Mouse (Mus musculus) liver, embryonic 11.5 days (tissue): ENCODE measurements around the gene Gm11639. TPM values are rescaled to one million over a fixed set of nuclear protein-coding genes. Genes with fewer than 3 reads are reported as not detected.

Source experiments
- ATAC-seq: fragments of 200-750 bp; cut with Nextera tagmentation; replicated peaks from 2 replicates; pipeline ENCODE4 v1.8.0; 2017; ENCODE audit warnings: moderate number of reproducible peaks, mild to moderate bottlenecking, moderate TSS enrichment, moderate library complexity; ENCODE audit not compliant: low FRiP score
- DNase-seq: peaks from one replicate; pipeline ENCODE4 v3.0.0-alpha.2; 2017; ENCODE audit warnings: low spot score
- H3K27ac ChIP-seq: fragments of 300-500 bp; sonication (generic); 2 replicates; pipeline ENCODE4 v1.5.1; 2014; ENCODE audit warnings: mild to moderate bottlenecking, low read depth, low read length, control low read depth
- H3K27me3 ChIP-seq: fragments of 300-500 bp; sonication (generic); replicated peaks from 2 replicates; pipeline ENCODE4 v1.6.1; 2014; ENCODE audit warnings: low read length, mixed read lengths; ENCODE audit not compliant: control insufficient read depth, insufficient read depth
- H3K36me3 ChIP-seq: fragments of 300-500 bp; sonication (generic); 2 replicates; pipeline ENCODE4 v1.6.1; 2014; ENCODE audit warnings: mild to moderate bottlenecking, low read length, moderate library complexity, mixed read lengths; ENCODE audit not compliant: control insufficient read depth, insufficient read depth
- H3K4me1 ChIP-seq: fragments of 300-500 bp; sonication (generic); replicated peaks from 2 replicates; pipeline ENCODE4 v1.6.1; 2014; ENCODE audit warnings: low read length, mixed read lengths; ENCODE audit not compliant: control insufficient read depth, insufficient read depth
- H3K4me2 ChIP-seq: fragments of 300-500 bp; sonication (generic); 2 replicates; pipeline ENCODE4 v1.6.1; 2014; ENCODE audit warnings: mild to moderate bottlenecking, control low read depth, moderate library complexity
- H3K4me3 ChIP-seq: fragments of 300-500 bp; sonication (generic); 2 replicates; pipeline ENCODE4 v1.5.1; 2014; ENCODE audit warnings: low read depth, low read length, control low read depth
- H3K9ac ChIP-seq: fragments of 300-500 bp; sonication (generic); 2 replicates; pipeline ENCODE4 v1.6.1; 2014; ENCODE audit warnings: low read depth, low read length, control low read depth
- H3K9me3 ChIP-seq: fragments of 300-500 bp; sonication (generic); 2 replicates; pipeline ENCODE4 v1.6.1; 2016; ENCODE audit warnings: low read length, inconsistent platforms, mixed read lengths; ENCODE audit not compliant: control insufficient read depth
- whole genome bisulfite sequencing: fragments of 180-500 bp; shearing (Covaris S2); extraction: QIAGEN DNeasy Blood & Tissue Kit; methylation state at CpG from one replicate; pipeline ENCODE4 v1.1.7; 2014; 5-methylcytosine and 5-hydroxymethylcytosine counted together
- polyA plus RNA-seq: library from polyadenylated mRNA; unstranded; fragments of >200 nt; fragmentation: Nextera tagmentation; extraction: Ambion mirVana; gene quantifications from 2 replicates; pipeline ENCODE4 v1.2.1, GENCODE M21; 2014

Gene Gm11639
- polyA plus RNA-seq, 1 experiment from 2014 or later: 0.05 TPM

DNA sequence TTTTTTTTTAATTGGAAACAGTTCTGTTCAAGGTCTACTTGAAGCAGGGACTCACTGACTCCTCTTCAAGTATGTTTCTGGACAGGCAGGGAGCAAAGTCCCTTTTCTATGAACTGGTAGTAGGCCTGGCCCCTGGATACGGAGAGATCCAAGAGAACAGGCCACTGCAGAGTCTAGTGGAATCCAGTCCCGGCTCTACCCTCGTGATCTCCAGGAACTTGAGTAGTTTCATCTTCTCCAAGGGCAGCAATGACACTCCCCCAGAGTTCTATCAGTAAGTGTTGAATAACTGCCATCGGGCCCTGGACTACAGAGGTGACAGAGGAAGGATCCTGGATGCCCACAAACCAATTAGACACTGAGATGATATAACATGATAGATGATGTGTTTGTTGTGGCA, 470.4 kb downstream of the Gm11639 start:
- Histone ChIP-seq H3K27ac (no peak overlapping the region), H3K36me3 (no peaks in the 10 kb centered on the region), H3K9ac (no peak overlapping the region), H3K4me3 (no peak overlapping the region), H3K27me3 (no peaks in the 10 kb centered on the region; the same call in 1 of the 2 replicates), H3K4me2 (no peak overlapping the region), H3K9me3 (no peaks in the 10 kb centered on the region), H3K4me1 (peaks cover 42% of the 10 kb centered on the region)
- ATAC-seq: no peak
- no peak for DNase-seq
- WGBS: 60% methylated on average over 4 of the region's 4 CpGs

DNA sequence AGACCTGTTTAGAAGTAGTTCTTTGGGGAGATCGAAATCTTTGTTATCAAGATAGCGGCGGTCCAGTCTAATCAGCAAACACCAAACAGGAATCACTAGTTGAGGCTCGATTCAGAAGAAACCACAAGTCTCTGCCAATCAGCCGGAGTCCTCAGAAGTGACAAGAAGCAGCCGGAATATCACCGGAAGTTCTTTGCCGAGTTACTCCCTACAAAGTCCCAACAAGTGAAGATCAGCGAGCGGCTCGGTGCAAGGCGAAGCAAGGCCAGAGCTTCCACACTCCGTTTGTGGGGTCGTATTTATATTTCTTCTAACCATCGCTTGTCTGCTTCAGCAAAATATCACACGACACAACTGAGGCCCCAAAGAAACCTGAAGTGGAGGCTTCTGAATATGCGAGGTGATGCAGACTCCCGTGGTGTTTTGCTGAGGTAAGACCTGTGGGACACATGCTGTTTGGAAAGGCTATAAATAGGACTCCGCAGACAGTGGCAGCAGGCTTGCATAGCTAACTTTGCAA, 471.3 kb downstream of the Gm11639 start:
- DNase-seq: no peak
- 56% methylated on average over 19 of the region's 19 CpGs for WGBS
- Histone ChIP-seq H3K9me3 (no peaks in the 10 kb centered on the region), H3K36me3 (no peaks in the 10 kb centered on the region), H3K4me1 (peaks cover 33% of the 10 kb centered on the region), H3K27me3 (no peaks in the 10 kb centered on the region; the same call in 1 of the 2 replicates), H3K9ac (peak overlapping the region; percentile 57), H3K27ac (peak overlapping the region; percentile 54), H3K4me3 (peak overlapping the region; percentile 37), H3K4me2 (peak overlapping the region; percentile 36)
- no peak for ATAC-seq

DNA sequence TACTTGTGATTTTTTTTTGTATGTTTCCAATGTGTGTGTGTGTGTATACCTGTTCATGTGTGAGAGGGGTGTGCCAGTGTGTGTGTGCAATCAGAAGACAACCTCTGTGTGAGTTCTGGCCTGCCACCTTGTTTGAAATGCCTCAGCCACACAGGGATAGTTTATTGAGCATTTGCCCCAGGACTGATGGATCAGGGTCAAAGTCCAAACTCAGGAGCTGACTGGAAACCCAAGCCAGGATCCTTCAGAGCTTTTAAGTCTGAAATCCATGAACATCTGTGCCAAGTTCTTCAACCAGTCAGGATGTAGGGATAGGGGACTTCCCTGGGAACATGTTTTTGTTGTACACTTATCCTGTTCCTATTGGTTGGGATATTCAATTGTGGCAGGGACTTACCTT, 472.5 kb downstream of the Gm11639 start:
- no peaks in the 10 kb centered on the region for H3K36me3 ChIP-seq
- H3K27ac ChIP-seq: no peak overlapping the region
- H3K4me2 ChIP-seq: peak overlapping the region; percentile 36
- peaks cover 25% of the 10 kb centered on the region for H3K4me1 ChIP-seq
- peak overlapping the region; percentile 57 for H3K9ac ChIP-seq
- peaks cover 3% of the 10 kb centered on the region; the same call in 1 of the 2 replicates for H3K9me3 ChIP-seq
- H3K27me3 ChIP-seq: no peaks in the 10 kb centered on the region; the same call in 1 of the 2 replicates
- peak overlapping the region; percentile 37 for H3K4me3 ChIP-seq
- DNase-seq (no peak), ATAC-seq (no peak)

DNA sequence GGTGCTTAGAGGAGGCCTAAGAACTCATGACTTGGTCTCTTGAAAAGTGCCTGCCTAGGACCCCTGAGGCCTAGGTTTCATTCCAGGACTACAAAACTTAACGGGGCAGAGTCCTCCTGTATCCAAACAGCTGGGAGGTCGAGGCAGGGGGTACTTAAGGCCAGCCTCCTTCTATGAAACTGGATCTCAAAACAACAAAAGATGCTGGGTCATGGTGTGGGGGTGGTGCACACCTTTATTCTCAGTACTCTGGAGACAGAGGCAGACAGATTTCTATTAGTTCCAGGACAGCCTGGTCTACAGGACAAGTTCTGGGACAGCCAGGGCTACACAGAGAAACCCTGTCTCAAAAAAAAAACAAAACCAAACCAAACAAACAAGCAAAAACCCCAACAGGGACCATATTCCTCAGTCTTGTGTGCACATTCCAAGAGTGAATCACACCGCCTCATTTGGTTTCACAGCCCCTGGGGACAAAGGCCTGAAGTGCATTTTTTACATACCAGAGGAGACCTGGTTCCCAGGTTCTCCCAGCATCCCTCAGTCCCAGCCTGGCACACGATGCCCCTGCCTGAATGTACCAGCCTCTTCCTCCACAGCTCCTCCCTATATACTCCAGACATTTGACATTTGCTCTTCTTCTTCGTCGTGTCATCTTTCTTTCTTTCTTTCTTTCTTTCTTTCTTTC, 474.3 kb downstream of the Gm11639 start:
- ATAC-seq: no peak
- no peaks in the 10 kb centered on the region for H3K36me3 ChIP-seq
- 60% methylated on average over 6 of the region's 6 CpGs for WGBS
- H3K4me2 ChIP-seq: peak overlapping the region; percentile 27; the same call in 1 of the 2 replicates
- H3K4me1 ChIP-seq: peaks cover 14% of the 10 kb centered on the region
- no peak overlapping the region for H3K9ac ChIP-seq
- no peak for DNase-seq
- no peak overlapping the region for H3K27ac ChIP-seq
- H3K27me3 ChIP-seq: peaks cover under 1% of the 10 kb centered on the region
- H3K9me3 ChIP-seq: peaks cover 5% of the 10 kb centered on the region; the same call in 1 of the 2 replicates
- H3K4me3 ChIP-seq: no peak overlapping the region

DNA sequence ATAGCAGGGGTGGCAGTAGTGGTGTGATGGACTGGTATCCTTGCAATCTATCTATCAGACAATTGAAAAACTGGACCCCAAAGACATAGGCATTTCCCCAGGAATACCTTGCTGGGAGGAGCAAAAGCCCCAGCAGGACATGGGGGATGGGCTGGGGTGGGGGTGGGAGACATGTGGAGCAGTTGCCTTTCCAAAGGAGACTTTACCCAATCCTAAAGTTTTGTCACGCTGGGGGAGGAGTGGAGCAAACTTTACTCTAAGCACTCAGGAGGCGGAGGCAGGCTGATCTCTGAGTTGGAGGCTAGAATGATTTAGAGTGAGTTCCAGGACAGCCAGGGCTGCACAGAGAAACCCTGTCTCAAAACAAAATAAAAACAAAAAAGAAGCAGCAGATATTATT, 475.9 kb downstream of the Gm11639 start:
- DNase-seq (no peak), ATAC-seq (no peak)
- no peak overlapping the region for H3K27ac ChIP-seq
- H3K9ac ChIP-seq: no peak overlapping the region
- H3K4me1 ChIP-seq: peaks cover 10% of the 10 kb centered on the region
- H3K4me3 ChIP-seq: no peak overlapping the region
- H3K9me3 ChIP-seq: peaks cover 10% of the 10 kb centered on the region; the same call in 1 of the 2 replicates
- peaks cover 16% of the 10 kb centered on the region for H3K27me3 ChIP-seq
- 82% methylated on average over 2 of the region's 2 CpGs for WGBS
- no peaks in the 10 kb centered on the region; the same call in 1 of the 2 replicates for H3K36me3 ChIP-seq
- H3K4me2 ChIP-seq: no peak overlapping the region

DNA sequence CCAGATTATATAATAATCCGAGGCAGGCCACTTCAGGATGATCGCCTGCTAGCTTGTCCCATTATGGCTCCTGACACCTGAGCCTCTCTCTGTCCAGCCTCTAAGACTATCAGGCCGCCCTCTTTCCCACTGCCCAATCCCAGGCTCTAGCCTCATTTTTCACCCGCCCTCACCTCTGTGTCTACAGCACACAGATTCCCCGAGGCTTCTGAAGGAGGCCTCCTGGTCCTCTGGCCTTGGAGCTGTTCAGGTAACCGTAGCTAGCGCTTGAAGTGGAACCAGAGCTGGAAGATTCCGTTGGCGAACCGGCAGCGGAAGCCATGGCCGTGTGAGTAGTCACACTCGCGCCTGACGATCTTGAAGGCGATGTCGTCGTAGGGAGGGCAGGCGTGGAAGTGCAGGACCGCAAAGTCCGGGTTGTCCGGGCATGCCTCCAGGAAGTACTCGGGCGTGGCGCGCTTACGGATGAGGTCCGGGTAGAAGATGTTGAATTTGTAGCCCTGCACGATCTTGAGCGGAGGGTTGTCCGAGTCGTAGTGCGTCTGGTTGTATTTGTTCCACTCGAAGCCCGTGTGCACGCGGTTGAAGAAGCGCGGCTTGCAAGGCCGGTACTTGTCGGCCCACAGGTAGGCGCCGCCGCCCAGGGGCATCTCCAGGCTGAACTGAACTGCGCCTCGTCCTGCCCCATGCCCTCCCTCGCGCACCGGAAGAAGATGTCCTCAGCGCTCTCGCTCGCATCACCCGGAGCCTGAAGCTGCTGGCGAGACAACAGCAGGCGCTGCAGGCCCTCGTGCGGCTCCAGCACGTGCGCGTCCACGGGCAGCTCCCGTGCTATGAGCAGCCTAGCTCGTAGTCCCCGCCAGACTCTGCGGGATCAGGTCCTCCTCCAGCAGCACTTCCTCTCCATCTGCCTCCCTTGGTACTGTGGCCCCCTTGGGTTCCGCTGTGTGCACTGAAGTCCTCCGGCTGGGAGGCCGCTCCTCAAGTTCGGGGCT, 479.3 kb downstream of the Gm11639 start:
- Histone ChIP-seq H3K9me3 (peaks cover 10% of the 10 kb centered on the region; the same call in 1 of the 2 replicates), H3K27ac (no peak overlapping the region), H3K4me2 (no peak overlapping the region), H3K4me3 (no peak overlapping the region), H3K4me1 (no peaks in the 10 kb centered on the region), H3K9ac (no peak overlapping the region), H3K36me3 (no peaks in the 10 kb centered on the region; the same call in 1 of the 2 replicates), H3K27me3 (peaks cover 20% of the 10 kb centered on the region)
- WGBS: 66% methylated on average over 69 of the region's 69 CpGs
- 0 out of 2 replicates have a peak, but pooled peaks have one; percentile 27 for ATAC-seq
- no peak for DNase-seq

DNA sequence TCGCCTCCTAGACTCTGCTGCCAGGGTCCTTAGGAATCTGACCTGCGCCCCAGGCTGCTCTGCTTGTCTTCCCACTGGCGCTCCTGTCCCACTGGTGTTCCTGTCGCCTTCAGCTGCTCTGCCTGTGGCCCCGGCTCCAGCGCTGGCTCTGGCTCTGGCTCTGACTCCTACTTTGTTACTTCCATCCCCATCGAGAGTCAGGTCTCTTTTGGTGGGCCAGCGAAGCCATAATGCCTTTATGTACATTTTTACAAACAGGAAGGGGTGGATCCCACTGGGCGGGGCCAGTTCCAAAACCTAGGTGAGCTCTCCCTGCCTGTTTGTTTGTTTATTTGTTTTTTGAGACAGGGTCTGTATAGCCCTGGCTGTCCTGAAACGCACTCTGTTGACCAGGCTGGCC, 481.3 kb downstream of the Gm11639 start:
- H3K36me3 ChIP-seq: no peaks in the 10 kb centered on the region; the same call in 1 of the 2 replicates
- H3K9me3 ChIP-seq: peaks cover 10% of the 10 kb centered on the region; the same call in 1 of the 2 replicates
- H3K27ac ChIP-seq: no peak overlapping the region
- H3K4me3 ChIP-seq: no peak overlapping the region
- H3K4me2 ChIP-seq: no peak overlapping the region
- no peak overlapping the region for H3K9ac ChIP-seq
- ATAC-seq: no peak
- DNase-seq: no peak
- WGBS: 89% methylated on average over 10 of the region's 10 CpGs
- H3K4me1 ChIP-seq: no peaks in the 10 kb centered on the region
- H3K27me3 ChIP-seq: peaks cover 20% of the 10 kb centered on the region
